Mouse (Mus musculus) ES-Bruce4 (cell line): ENCODE results near the gene Nup155. TPM values are rescaled to one million over a fixed set of nuclear protein-coding genes. Genes with fewer than 3 reads are reported as not detected.

Experiments used
- H3K27ac ChIP-seq: 2 replicates; pipeline ENCODE4 v1.5.1; 2012; ENCODE audit warnings: low read length, inconsistent platforms; ENCODE audit not compliant: insufficient read depth
- H3K27me3 ChIP-seq: 2 replicates; pipeline ENCODE4 v1.6.1; 2012; ENCODE audit warnings: mild to moderate bottlenecking, low read length, inconsistent platforms; ENCODE audit not compliant: control insufficient read depth, poor library complexity, insufficient read depth, severe bottlenecking
- H3K36me3 ChIP-seq: 2 replicates; pipeline ENCODE4 v1.6.1; 2012; ENCODE audit warnings: inconsistent platforms, mild to moderate bottlenecking, low read length, moderate library complexity; ENCODE audit not compliant: control insufficient read depth, poor library complexity, insufficient read depth, severe bottlenecking
- H3K4me1 ChIP-seq: one replicate; pipeline ENCODE4 v1.8.1; 2011; ENCODE audit warnings: low read length; ENCODE audit not compliant: control insufficient read depth, insufficient read depth
- H3K4me3 ChIP-seq: 2 replicates; pipeline ENCODE4 v1.5.1; 2011; ENCODE audit warnings: low read depth, mild to moderate bottlenecking, low read length
- H3K9ac ChIP-seq: 2 replicates; pipeline ENCODE4 v1.6.1; 2012; ENCODE audit warnings: low read depth, mild to moderate bottlenecking, inconsistent platforms; ENCODE audit not compliant: poor library complexity, severe bottlenecking
- H3K9me3 ChIP-seq: replicated peaks from 2 replicates; pipeline ENCODE4 v1.6.1; 2012; ENCODE audit warnings: mild to moderate bottlenecking, low read length, inconsistent platforms; ENCODE audit not compliant: control insufficient read depth, poor library complexity, insufficient read depth, severe bottlenecking
- CTCF ChIP-seq: IDR thresholded peaks from one replicate; pipeline ENCODE4 v1.8.1; 2011; ENCODE audit warnings: low read depth, low read length
- EP300 ChIP-seq: IDR thresholded peaks from 2 replicates; pipeline ENCODE4 v1.6.1; 2011; ENCODE audit warnings: low read depth, low read length; ENCODE audit not compliant: insufficient read depth
- POLR2A ChIP-seq: IDR thresholded peaks from one replicate; pipeline ENCODE4 v1.8.1; 2011; ENCODE audit warnings: low read length; ENCODE audit not compliant: insufficient read depth
- polyA plus RNA-seq: library from polyadenylated mRNA; stranded (reverse); fragments of >200 nt; gene quantifications from 2 replicates; pipeline ENCODE4 v1.2.4, GENCODE M21; 2011; ENCODE audit warnings: low read depth; ENCODE audit not compliant: missing spikeins, insufficient read depth, insufficient read length

Gene Nup155
- polyA plus RNA-seq, 1 experiment = 107 TPM

DNA sequence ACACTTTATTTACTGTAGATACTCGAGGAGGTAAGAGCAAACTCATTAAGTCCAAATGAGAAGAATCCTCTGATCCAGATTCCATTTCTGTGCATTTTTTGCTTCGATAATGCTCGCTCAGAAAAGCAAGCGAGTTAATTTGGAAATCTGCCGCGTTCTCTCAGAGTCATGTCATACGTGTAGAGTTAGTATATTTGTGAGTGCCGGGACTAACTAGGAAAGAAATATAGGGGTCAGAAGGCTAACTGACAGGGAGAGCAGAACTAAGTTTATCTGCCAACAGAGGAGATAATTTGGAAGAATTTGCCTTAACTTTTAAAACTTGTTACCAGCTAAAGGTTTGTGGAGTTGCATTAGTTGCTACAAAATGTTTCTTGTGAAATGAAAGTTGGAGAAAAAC is 709 bp downstream of the Nup155 start:
- H3K9ac ChIP-seq = peak overlapping the region; percentile 65
- H3K9me3 ChIP-seq = no peaks in the 10 kb centered on the region
- H3K4me3 ChIP-seq = peak overlapping the region; percentile 98
- no peaks in the 10 kb centered on the region for H3K4me1 ChIP-seq
- peaks cover 29% of the 10 kb centered on the region for H3K36me3 ChIP-seq
- H3K27ac ChIP-seq = no peak overlapping the region
- no peak for TF ChIP-seq POLR2A
- no peak for TF ChIP-seq CTCF
- TF ChIP-seq EP300 = no peak
- H3K27me3 ChIP-seq = no peaks in the 10 kb centered on the region

DNA sequence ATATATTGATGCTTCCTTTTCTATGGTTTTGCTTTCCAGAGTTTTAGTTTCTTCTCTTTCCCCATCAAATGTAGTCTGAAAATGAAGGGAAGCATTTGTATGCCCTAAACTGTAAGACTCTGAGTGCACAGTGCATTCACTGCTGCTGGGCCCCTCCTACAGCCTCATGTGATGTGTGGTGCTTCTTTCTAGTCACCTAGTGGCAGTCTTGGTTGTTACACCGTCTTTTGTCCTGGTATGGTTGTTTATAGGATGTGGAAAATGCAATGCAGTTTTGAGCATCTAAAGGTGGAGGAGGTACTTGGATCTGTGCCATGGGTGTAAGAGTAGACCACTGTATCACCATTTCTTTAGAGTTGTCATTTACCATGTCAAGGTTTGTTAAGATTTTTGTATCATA is 20.2 kb downstream of the Nup155 start:
- Histone ChIP-seq H3K27me3 (no peaks in the 10 kb centered on the region), H3K9ac (no peak overlapping the region), H3K4me1 (no peaks in the 10 kb centered on the region), H3K4me3 (no peak overlapping the region), H3K36me3 (peaks cover 67% of the 10 kb centered on the region), H3K27ac (no peak overlapping the region), H3K9me3 (no peaks in the 10 kb centered on the region)
- TF ChIP-seq POLR2A = no peak
- TF ChIP-seq EP300 = no peak
- no peak for TF ChIP-seq CTCF

DNA sequence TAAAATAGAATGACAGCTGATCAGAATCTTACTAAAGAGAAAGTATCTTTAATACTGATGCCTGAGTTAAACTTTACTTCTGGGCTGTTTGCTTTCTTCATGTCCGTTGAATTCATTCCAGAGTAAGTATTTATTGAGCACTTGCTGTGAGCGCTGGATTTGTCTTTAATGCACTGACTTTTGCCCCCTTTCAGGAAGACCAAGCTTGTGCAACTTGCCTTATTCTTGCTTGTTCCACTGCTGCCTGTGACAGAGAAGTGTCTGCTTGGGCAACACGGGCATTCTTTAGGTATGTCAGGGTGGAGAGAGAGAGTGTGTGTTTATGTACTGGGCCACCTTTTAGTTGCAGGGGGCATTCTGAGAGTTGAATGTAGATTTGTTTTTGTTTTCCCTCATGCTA is 22.2 kb downstream of the Nup155 start:
- Histone ChIP-seq H3K9me3 (no peaks in the 10 kb centered on the region), H3K4me1 (no peaks in the 10 kb centered on the region), H3K36me3 (peaks cover 74% of the 10 kb centered on the region), H3K27ac (no peak overlapping the region), H3K4me3 (no peak overlapping the region), H3K27me3 (no peaks in the 10 kb centered on the region), H3K9ac (no peak overlapping the region)
- TF ChIP-seq CTCF = no peak
- no peak for TF ChIP-seq EP300
- no peak for TF ChIP-seq POLR2A

DNA sequence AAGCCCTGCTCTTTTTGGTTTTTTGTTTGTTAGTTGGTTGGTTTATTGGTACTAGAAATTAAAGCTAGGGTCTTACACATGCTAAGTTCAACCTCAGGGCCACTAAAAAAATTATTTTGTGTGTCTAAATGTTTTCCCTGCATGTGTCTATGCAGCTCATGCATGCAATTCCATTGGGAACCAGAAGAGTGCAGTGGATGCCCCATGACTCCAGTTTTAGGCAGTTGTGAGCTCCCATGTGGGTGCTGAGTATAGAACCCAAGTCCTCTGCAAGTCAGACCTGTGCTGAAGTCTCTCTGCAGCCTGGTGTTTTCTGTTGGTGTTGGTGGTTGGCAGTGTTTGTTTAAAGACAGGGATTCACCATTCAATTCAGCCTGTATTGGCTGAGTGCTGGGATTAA is 22.7 kb downstream of the Nup155 start:
- no peak overlapping the region for H3K27ac ChIP-seq
- H3K4me1 ChIP-seq = no peaks in the 10 kb centered on the region
- H3K4me3 ChIP-seq = no peak overlapping the region
- TF ChIP-seq POLR2A (no peak), CTCF (no peak), EP300 (no peak)
- no peak overlapping the region for H3K9ac ChIP-seq
- H3K27me3 ChIP-seq = no peaks in the 10 kb centered on the region
- H3K36me3 ChIP-seq = peaks cover 74% of the 10 kb centered on the region
- no peaks in the 10 kb centered on the region for H3K9me3 ChIP-seq

DNA sequence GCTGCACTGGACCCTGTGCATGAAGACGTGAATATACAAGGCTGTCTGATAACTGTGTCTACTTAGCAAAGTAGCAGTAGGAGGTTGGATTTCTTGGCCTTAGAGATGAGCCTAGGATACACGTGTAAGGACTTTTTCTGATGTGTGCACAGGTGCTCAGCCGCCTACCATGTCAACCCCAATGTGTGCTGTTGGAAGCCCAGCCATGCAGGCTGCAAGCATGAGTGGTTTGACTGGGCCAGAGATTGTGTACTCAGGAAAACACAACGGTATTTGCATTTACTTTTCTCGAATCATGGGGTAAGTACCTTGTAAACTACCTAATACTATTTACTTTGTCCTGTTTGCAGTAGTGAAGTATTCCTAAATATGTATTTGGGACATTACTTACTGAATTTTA is 26.5 kb downstream of the Nup155 start:
- TF ChIP-seq EP300 (no peak), POLR2A (no peak), CTCF (no peak)
- no peak overlapping the region for H3K4me3 ChIP-seq
- no peaks in the 10 kb centered on the region for H3K4me1 ChIP-seq
- peaks cover 79% of the 10 kb centered on the region for H3K36me3 ChIP-seq
- no peak overlapping the region for H3K27ac ChIP-seq
- H3K9me3 ChIP-seq = no peaks in the 10 kb centered on the region
- no peaks in the 10 kb centered on the region for H3K27me3 ChIP-seq
- no peak overlapping the region for H3K9ac ChIP-seq

DNA sequence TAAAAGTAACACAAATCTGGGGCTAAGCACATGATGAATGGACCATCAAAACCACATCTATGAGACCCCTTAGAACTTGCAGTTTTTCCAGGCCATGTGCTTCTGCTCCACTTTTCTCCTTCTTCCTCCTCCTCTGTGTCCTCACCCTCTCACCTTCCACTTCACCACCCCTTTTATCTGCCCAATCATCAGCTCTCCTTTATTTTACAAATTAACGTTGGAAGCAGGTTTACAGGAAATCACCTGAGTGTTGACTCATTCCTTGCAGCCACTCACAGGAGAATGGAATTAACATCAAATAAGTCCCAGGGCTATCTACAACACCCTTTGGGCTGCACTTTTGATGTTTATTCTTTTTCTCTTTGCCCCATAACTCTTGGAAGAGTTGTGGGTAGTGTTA is 52.8 kb downstream of the Nup155 start:
- peaks cover 3% of the 10 kb centered on the region for H3K4me1 ChIP-seq
- no peaks in the 10 kb centered on the region for H3K9me3 ChIP-seq
- TF ChIP-seq CTCF (no peak), POLR2A (no peak), EP300 (no peak)
- H3K9ac ChIP-seq = no peak overlapping the region
- H3K27me3 ChIP-seq = no peaks in the 10 kb centered on the region
- H3K27ac ChIP-seq = peak overlapping the region; percentile 84
- H3K4me3 ChIP-seq = no peak overlapping the region
- peaks cover 30% of the 10 kb centered on the region for H3K36me3 ChIP-seq
